Mouse (Mus musculus): ENCODE measurements around the gene B4galt4. TPM values are rescaled to one million over a fixed set of nuclear protein-coding genes. Genes with fewer than 3 reads are reported as not detected.

Gene B4galt4
- polyA plus RNA-seq (2014; fragmentation: Illumina TruSeq; extraction: RNeasy Lipid Tissue Mini Kit (QIAGEN cat#74804); ENCODE audit: low read depth, low replicate concordance), result 3.5 TPM

GRCm38 (mm10) chr16:38742113-38742658 lies at the start of gene B4galt4:
B4galt4 (plus strand) TSS chr16:38742264.

GRCm38 (mm10) chr16:38712581-38713403 lies 29.3 kb upstream of the B4galt4 start, which contains the start of gene Arhgap31:
Arhgap31 (minus strand) TSS chr16:38713274.

GRCm38 (mm10) chr16:38800091-38800490 lies 58.0 kb downstream of the B4galt4 start, which contains the start of gene Upk1b:
Upk1b (minus strand) TSS chr16:38800328.

Other genes starting within 250 kb of the B4galt4 start
- 18.3 TPM for gene Timmdc1, start 219.6 kb upstream of the B4galt4 start, polyA plus RNA-seq (2014; fragmentation: Illumina TruSeq; extraction: RNeasy Lipid Tissue Mini Kit (QIAGEN cat#74804); ENCODE audit: low read depth, low replicate concordance)
- 15.6 TPM for gene Poglut1, start 192.0 kb upstream of the B4galt4 start, polyA plus RNA-seq (2014; fragmentation: Illumina TruSeq; extraction: RNeasy Lipid Tissue Mini Kit (QIAGEN cat#74804); ENCODE audit: low read depth, low replicate concordance)
- gene Tmem39a, start 183.6 kb upstream of the B4galt4 start, polyA plus RNA-seq (2014; fragmentation: Illumina TruSeq; extraction: RNeasy Lipid Tissue Mini Kit (QIAGEN cat#74804); ENCODE audit: low read depth, low replicate concordance), result 20.0 TPM
- 1.9 TPM for gene Arhgap31, start 29.0 kb upstream of the B4galt4 start, polyA plus RNA-seq (2014; fragmentation: Illumina TruSeq; extraction: RNeasy Lipid Tissue Mini Kit (QIAGEN cat#74804); ENCODE audit: low read depth, low replicate concordance)
- gene Upk1b, start 58.1 kb downstream of the B4galt4 start, polyA plus RNA-seq (2014; fragmentation: Illumina TruSeq; extraction: RNeasy Lipid Tissue Mini Kit (QIAGEN cat#74804); ENCODE audit: low read depth, low replicate concordance), result 0.79 TPM
- not detected for gene 4930435E12Rik, start 86.5 kb downstream of the B4galt4 start, polyA plus RNA-seq (2014; fragmentation: Illumina TruSeq; extraction: RNeasy Lipid Tissue Mini Kit (QIAGEN cat#74804); ENCODE audit: low read depth, low replicate concordance)
- 18.9 TPM for gene Igsf11, start 150.4 kb downstream of the B4galt4 start, polyA plus RNA-seq (2014; fragmentation: Illumina TruSeq; extraction: RNeasy Lipid Tissue Mini Kit (QIAGEN cat#74804); ENCODE audit: low read depth, low replicate concordance)